Mouse (Mus musculus) left cerebral cortex, adult 2 months (tissue): Measurements from ENCODE around the gene Bfsp1. TPM values are rescaled to one million over a fixed set of nuclear protein-coding genes. Genes with fewer than 3 reads are reported as not detected.
A peak's percentile ranks its signal among the peaks of the same experiment; 100 is the strongest.

Experiments
- DNase-seq, 2 experiments: peaks; one replicate each; pipeline ENCODE4 v3.0.0; 2021 to 2022; ENCODE audit warnings: low spot score in 2 of 2, mixed read lengths in 1 of 2; ENCODE audit errors: extremely low spot score in 1 of 2
- H3K27ac ChIP-seq: fragments of 200-600 bp; 2 replicates; pipeline ENCODE4 v1.8.1; 2022
- H3K4me3 ChIP-seq: fragments of 200-600 bp; 2 replicates; pipeline ENCODE4 v1.8.1; 2022
- CTCF ChIP-seq: fragments of 200-600 bp; IDR thresholded peaks from 2 replicates; pipeline ENCODE4 v1.8.1; 2022; ENCODE audit warnings: antibody characterized with exemption, mild to moderate bottlenecking, moderate library complexity
- intact Hi-C: fragments of 180-260 bp; cut with DNase I; formaldehyde crosslinking; loops from one replicate; pipeline ENCODE4 v1.15.1; 2025
- long read RNA-seq, 2 experiments: library from polyadenylated mRNA; stranded (forward); transcript quantifications; one replicate each; pipeline ENCODE4 v2.0.0; 2021; ENCODE audit warnings: borderline mapping rate in 2 of 2
- total RNA-seq, 2 experiments: library from RNA; stranded (reverse); gene quantifications; 2 replicates each; pipeline ENCODE4 v1.2.3; 2021

Gene Bfsp1
- total RNA-seq, result 1 to 10 TPM in 1 of 2 experiments, under 1 TPM in 1; 0.88 to 1.1 TPM
- long read RNA-seq, experiment 1, result 0 reads
- long read RNA-seq, experiment 2, result 0 reads

GRCm38 (mm10) chr2:143862484-143863231 lies at the start of gene Bfsp1:
Gene Bfsp1 (minus strand): TSS chr2:143863173.
- no peak for TF ChIP-seq CTCF
- peak within 1 kb of the TSS; percentile 36 for H3K4me3 ChIP-seq
- peak; percentile 14 to 26 for DNase-seq
- H3K27ac ChIP-seq, result no peak within 1 kb of the TSS
- intact Hi-C loops, result loop anchor here (10.0 kb wide), 1 partner anchor 422 kb away; no protein-coding TSS in a partner anchor

GRCm38 (mm10) chr2:143912199-143912598 lies 49.2 kb upstream of the Bfsp1 start:
- Histone ChIP-seq H3K4me3 (no peak overlapping the region), H3K27ac (no peak overlapping the region)
- DNase-seq, result no peak
- intact Hi-C loops, result no loop called here
- no peak for TF ChIP-seq CTCF

GRCm38 (mm10) chr2:143909230-143909629 lies 46.3 kb upstream of the Bfsp1 start:
- intact Hi-C loops, result no loop called here
- no peak for DNase-seq
- H3K27ac ChIP-seq, result no peak overlapping the region
- TF ChIP-seq CTCF, result no peak
- H3K4me3 ChIP-seq, result no peak overlapping the region

GRCm38 (mm10) chr2:143904896-143905295 lies 41.9 kb upstream of the Bfsp1 start:
- no peak overlapping the region for H3K4me3 ChIP-seq
- TF ChIP-seq CTCF, result no peak
- DNase-seq, result no peak
- intact Hi-C loops, result no loop called here
- no peak overlapping the region for H3K27ac ChIP-seq

- TF ChIP-seq CTCF, result no peak
- intact Hi-C loops, result no loop called here
- H3K4me3 ChIP-seq, result no peak overlapping the region
- no peak overlapping the region for H3K27ac ChIP-seq
- no peak for DNase-seq
These were observed 40.5 kb upstream of the Bfsp1 start for GRCm38 (mm10) chr2:143903376-143904045.

GRCm38 (mm10) chr2:143900821-143901351 lies 37.9 kb upstream of the Bfsp1 start:
- no peak for TF ChIP-seq CTCF
- intact Hi-C loops, result no loop called here
- Histone ChIP-seq H3K27ac (no peak overlapping the region), H3K4me3 (no peak overlapping the region)
- DNase-seq, result no peak

GRCm38 (mm10) chr2:143899470-143900220 lies 36.7 kb upstream of the Bfsp1 start:
- intact Hi-C loops, result no loop called here
- Histone ChIP-seq H3K27ac (no peak overlapping the region), H3K4me3 (no peak overlapping the region)
- TF ChIP-seq CTCF, result no peak
- no peak for DNase-seq

- DNase-seq, result no peak
- no peak overlapping the region for H3K27ac ChIP-seq
- intact Hi-C loops, result no loop called here
- no peak overlapping the region for H3K4me3 ChIP-seq
- no peak for TF ChIP-seq CTCF
These were observed 28.5 kb upstream of the Bfsp1 start for GRCm38 (mm10) chr2:143891302-143892048.

GRCm38 (mm10) chr2:143889860-143890433 lies 27.0 kb upstream of the Bfsp1 start:
- no peak for TF ChIP-seq CTCF
- intact Hi-C loops, result no loop called here
- no peak for DNase-seq
- H3K4me3 ChIP-seq, result no peak overlapping the region
- H3K27ac ChIP-seq, result no peak overlapping the region

GRCm38 (mm10) chr2:143889131-143889859 lies 26.3 kb upstream of the Bfsp1 start:
- intact Hi-C loops, result no loop called here
- TF ChIP-seq CTCF, result no peak

More at GRCm38 (mm10) chr2:143889131-143889859, 26.3 kb upstream of the Bfsp1 start:
- no peak overlapping the region for H3K4me3 ChIP-seq
- H3K27ac ChIP-seq, result no peak overlapping the region
- DNase-seq, result no peak
